Mouse (Mus musculus): ENCODE measurements at regions not wholly inside any gene's neighbourhood (a gene's known extent, or its start where the extent isn't known, plus 50 kb on each side); places are given as distances from the start of the nearest gene placed in this dataset.

DNA sequence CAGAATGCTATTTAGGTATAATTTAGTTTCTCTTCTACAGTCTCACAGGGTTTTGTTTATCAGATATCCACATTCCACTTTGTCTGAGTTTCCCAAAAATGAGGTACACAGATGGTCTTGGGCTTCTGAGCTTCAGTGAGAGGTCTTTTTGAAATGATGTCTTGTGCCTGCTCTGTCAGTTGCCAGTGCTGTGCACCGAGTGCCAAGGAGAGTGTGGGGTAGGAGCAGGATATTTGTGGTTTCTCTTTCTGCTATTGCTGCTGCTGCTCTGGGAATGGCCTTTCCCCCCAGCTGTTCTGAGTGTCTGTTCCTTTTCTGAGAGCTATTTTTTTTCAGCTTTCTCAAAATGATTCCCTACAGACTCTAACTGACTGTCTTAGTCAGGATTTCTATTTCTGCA, 60.1 kb upstream of the Gmds start:
- TF ChIP-seq EP300 (IDR thresholded peaks at IDR 0.05; ENCODE audit: low read depth) (no peak), CTCF (IDR thresholded peaks at IDR 0.05; ENCODE audit: low read depth) (no peak)
- no peak for ATAC-seq (ENCODE audit: insufficient read depth, low read depth)

More for the DNA sequence above, 60.1 kb upstream of the Gmds start:
- Histone ChIP-seq H3K4me2 (ENCODE audit: low read depth, low read length) (no peak overlapping the region), H3K9me3 (replicated peaks; ENCODE audit: control insufficient read depth, low read length) (no peaks in the 10 kb centered on the region), H3K27me3 (ENCODE audit: control insufficient read depth, insufficient read depth, low read length) (no peaks in the 10 kb centered on the region), H3K9ac (replicated peaks; ENCODE audit: low read depth, low read length) (no peak overlapping the region), H3K36me3 (replicated peaks; ENCODE audit: control insufficient read depth, insufficient read depth, low read length) (no peaks in the 10 kb centered on the region), H3K4me3 (ENCODE audit: low read depth, low read length) (no peak overlapping the region), H3K27ac (ENCODE audit: low read depth) (no peak overlapping the region), H3K4me1 (ENCODE audit: control insufficient read depth, insufficient read depth) (no peaks in the 10 kb centered on the region)
- DNase-seq (ENCODE audit: low spot score): no peak
- 54% methylated on average over 1 of the region's 1 CpGs for WGBS
